ENCODE assay signal across 8 mouse cellular contexts in genomic region chr10:80292251-80293146, GRCm38 (mm10). TPM values are rescaled to one million over a fixed set of nuclear protein-coding genes. Genes with fewer than 3 reads are reported as not detected.
A peak's percentile ranks its signal among the peaks of the same experiment; 100 is the strongest.
DNase-seq lines count a peak whose midpoint lies in the region; ATAC-seq and TF ChIP-seq lines count a peak whose summit lies in the region.

Gene Rps15, plus strand, starts transcription at chr10:80292453.

- H3K9ac ChIP-seq in lung, postnatal 0 days (replicated peaks; ENCODE audit: low read depth): peak within 1 kb of the TSS; percentile 93

- TF ChIP-seq EP300 in lung, postnatal 0 days (IDR thresholded peaks at IDR 0.05): peak; percentile 56; the same call in 1 of the 2 replicates

- WGBS in hindbrain, embryonic 10.5 days: under 1% methylated on average over 72 of the region's 72 CpGs
- WGBS in lung, postnatal 0 days: 2% methylated on average over 72 of the region's 72 CpGs

- H3K4me3 ChIP-seq in hindbrain, embryonic 10.5 days: peak within 1 kb of the TSS; percentile 88
- H3K4me3 ChIP-seq in lung, postnatal 0 days (ENCODE audit: low read depth, low read length): peak within 1 kb of the TSS; percentile 88

- ATAC-seq in frontal cortex, adult (ENCODE audit: low TSS enrichment): peak; percentile 76
- peak; percentile 95 for ATAC-seq in lung, postnatal 0 days

- H3K4me1 ChIP-seq in hindbrain, embryonic 10.5 days (replicated peaks): peaks cover 51% of the 10 kb centered on the region
- peaks cover 9% of the 10 kb centered on the region; the same call in 1 of the 2 replicates for H3K4me1 ChIP-seq in lung, postnatal 0 days (ENCODE audit: insufficient read depth, low read depth, low read length)

- H3K27ac ChIP-seq in hindbrain, embryonic 10.5 days: peak within 1 kb of the TSS; percentile 99
- peak within 1 kb of the TSS; percentile 88 for H3K27ac ChIP-seq in lung, postnatal 0 days (ENCODE audit: low read length)

- peaks cover 43% of the 10 kb centered on the region for H3K36me3 ChIP-seq in hindbrain, embryonic 10.5 days
- H3K36me3 ChIP-seq in lung, postnatal 0 days (ENCODE audit: insufficient read depth, low read length): peaks cover 7% of the 10 kb centered on the region; the same call in 1 of the 2 replicates

- H3K4me2 ChIP-seq in lung, postnatal 0 days (replicated peaks; ENCODE audit: low read depth, low read length): peak within 1 kb of the TSS; percentile 69

- DNase-seq in MN1 (ENCODE audit: low spot score): peak; percentile 97
- DNase-seq in cerebellum, adult 9-10 months: peak; percentile 94
- peak; percentile 97 for DNase-seq in hindbrain, embryonic 10.5 days (ENCODE audit: low spot score)
- DNase-seq in layer of hippocampus, adult 9-11 months: peak; percentile 94
- DNase-seq in lung, postnatal 0 days (ENCODE audit: low spot score): peak; percentile 99
- peak; percentile 89 for DNase-seq in ovary, postnatal 14 days (ENCODE audit: low spot score)
- peak; percentile 96 for DNase-seq in thymus, postnatal 14 days

- H3K27me3 ChIP-seq in hindbrain, embryonic 10.5 days (ENCODE audit: insufficient read depth, poor library complexity, severe bottlenecking): peaks cover 10% of the 10 kb centered on the region
- H3K27me3 ChIP-seq in lung, postnatal 0 days (replicated peaks; ENCODE audit: insufficient read depth, low read length): 0 out of 2 replicates have a peak, but pooled peaks cover 3% of the 10 kb centered on the region

- no peaks in the 10 kb centered on the region for H3K9me3 ChIP-seq in hindbrain, embryonic 10.5 days
- no peaks in the 10 kb centered on the region for H3K9me3 ChIP-seq in lung, postnatal 0 days (ENCODE audit: low read length)

- peak; percentile 83 for TF ChIP-seq CTCF in lung, postnatal 0 days (IDR thresholded peaks at IDR 0.05)

RNA-seq across cellular contexts. Expression of gene Rps15, which starts in this region (rescaled TPM):
- polyA plus RNA-seq in hindbrain, embryonic 10.5 days (2016; fragmentation: Nextera tagmentation; extraction: Ambion mirVana): 971 and 1,039 TPM in 2 replicates
- 651 and 741 TPM in 2 replicates for polyA plus RNA-seq in lung, postnatal 0 days (2015; fragmentation: Nextera tagmentation; extraction: Ambion mirVana)

Comparison
In these comparisons a context has a peak if more than half of its experiments do, and no peak if none do; other contexts are left out.
1. Peak in every context shown above with its lines: DNase-seq, ATAC-seq, H3K4me3 ChIP-seq and H3K27ac ChIP-seq.